Mouse (Mus musculus): ENCODE data around the gene Olfr1457. TPM values are rescaled to one million over a fixed set of nuclear protein-coding genes. Genes with fewer than 3 reads are reported as not detected.

Olfr1457 gene
- polyA plus RNA-seq (2017; shearing (Covaris generic)): not detected

DNA sequence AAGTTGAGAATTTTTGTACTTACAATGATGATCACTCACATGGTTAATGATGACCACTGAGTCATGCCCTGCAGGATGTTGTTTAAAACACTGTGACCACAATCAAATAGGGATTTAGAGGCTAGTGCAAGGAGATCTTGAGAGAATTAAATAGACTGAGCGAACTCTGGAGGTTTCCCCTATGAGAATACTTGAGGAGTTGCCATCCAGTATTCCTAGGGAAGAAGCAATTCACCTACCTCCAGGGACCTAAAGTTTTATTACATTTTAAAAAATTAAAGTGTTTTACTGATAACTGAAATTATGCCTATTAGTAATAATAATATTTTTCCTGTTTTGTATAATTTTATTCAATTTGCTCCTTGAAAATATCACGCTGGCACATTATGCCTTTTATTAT lies at the start of gene Olfr1457:
Gene Olfr1457, minus strand, starts transcription at position 101 of the 400 bp plus-strand sequence.

DNA sequence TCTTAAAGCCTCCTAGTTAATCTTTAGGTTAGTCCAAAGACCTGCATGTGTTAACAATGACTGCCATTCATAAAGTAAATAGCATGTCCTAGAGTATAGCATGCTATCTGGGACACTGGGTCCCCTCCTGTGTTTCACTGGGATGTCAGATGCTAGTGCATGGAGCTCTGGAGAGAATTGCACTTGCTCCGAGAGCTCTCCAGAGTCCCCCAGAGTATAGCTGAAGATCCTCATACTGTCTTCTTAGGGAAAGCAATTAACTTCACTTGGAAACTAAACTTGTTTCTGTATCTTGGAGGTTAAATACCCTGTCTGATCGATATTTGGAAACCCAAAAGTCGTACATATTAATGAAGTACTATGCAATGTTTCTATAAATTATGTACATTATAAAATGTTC lies 9.0 kb upstream of the Olfr1457 start, which contains the start of gene Olfr1458:
Gene Olfr1458, minus strand, starts transcription at position 101 of the 400 bp plus-strand sequence.

DNA sequence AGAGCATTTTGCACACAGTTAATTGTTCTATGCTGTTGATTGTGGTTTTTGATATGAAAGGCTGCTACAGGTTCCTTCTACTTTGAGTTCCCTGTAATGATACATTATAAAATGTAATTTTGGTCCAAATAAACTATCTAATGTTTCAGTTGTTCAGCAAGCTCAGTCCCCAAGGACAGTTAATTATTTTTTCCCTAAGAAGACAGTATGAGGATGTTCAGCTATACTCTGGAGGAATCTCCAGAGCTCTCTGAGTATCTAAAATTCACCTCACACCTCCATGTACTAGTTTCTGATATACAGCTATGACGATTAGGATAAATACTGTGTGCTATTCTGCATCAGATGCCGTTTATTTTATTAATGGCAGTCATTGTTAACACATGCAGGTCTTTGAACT lies 37.4 kb downstream of the Olfr1457 start, which contains the start of gene Olfr1454:
Gene Olfr1454, plus strand, starts transcription at position 301 of the 400 bp plus-strand sequence.

Other genes starting within 250 kb of the Olfr1457 start
- gene Olfr1444, start 240.6 kb downstream of the Olfr1457 start, polyA plus RNA-seq (2017; shearing (Covaris generic)): 0.73 TPM
- gene Olfr1445, start 214.0 kb downstream of the Olfr1457 start, polyA plus RNA-seq (2017; shearing (Covaris generic)): not detected
- gene Olfr1446, start 204.4 kb downstream of the Olfr1457 start, polyA plus RNA-seq (2017; shearing (Covaris generic)): not detected
- gene Olfr1447, start 194.1 kb downstream of the Olfr1457 start, polyA plus RNA-seq (2017; shearing (Covaris generic)): not detected
- gene Olfr1448, start 173.5 kb downstream of the Olfr1457 start, polyA plus RNA-seq (2017; shearing (Covaris generic)): 0.19 TPM
- gene Olfr1449, start 167.1 kb downstream of the Olfr1457 start, polyA plus RNA-seq (2017; shearing (Covaris generic)): not detected
- not detected for gene Olfr1450, start 147.6 kb downstream of the Olfr1457 start, polyA plus RNA-seq (2017; shearing (Covaris generic))
- not detected for gene Olfr1451, start 102.9 kb downstream of the Olfr1457 start, polyA plus RNA-seq (2017; shearing (Covaris generic))
- not detected for gene Olfr1453, start 69.6 kb downstream of the Olfr1457 start, polyA plus RNA-seq (2017; shearing (Covaris generic))
- not detected for gene Olfr1454, start 37.3 kb downstream of the Olfr1457 start, polyA plus RNA-seq (2017; shearing (Covaris generic))
- not detected for gene Olfr1458, start 8.9 kb upstream of the Olfr1457 start, polyA plus RNA-seq (2017; shearing (Covaris generic))
- gene Olfr1459, start 51.7 kb upstream of the Olfr1457 start, polyA plus RNA-seq (2017; shearing (Covaris generic)): 0.06 TPM
- gene Olfr1461, start 65.1 kb upstream of the Olfr1457 start, polyA plus RNA-seq (2017; shearing (Covaris generic)): not detected
- gene Olfr1462, start 87.8 kb upstream of the Olfr1457 start, polyA plus RNA-seq (2017; shearing (Covaris generic)): not detected
- gene Olfr1463, start 133.4 kb upstream of the Olfr1457 start, polyA plus RNA-seq (2017; shearing (Covaris generic)): not detected
- not detected for gene Olfr1465, start 217.7 kb upstream of the Olfr1457 start, polyA plus RNA-seq (2017; shearing (Covaris generic))
- gene Olfr1466, start 241.0 kb upstream of the Olfr1457 start, polyA plus RNA-seq (2017; shearing (Covaris generic)): not detected

All from CD4-positive, CD25-positive, alpha-beta regulatory T cell, adult 9 weeks (primary cell).